Mouse (Mus musculus): ENCODE data around the gene Pgpep1l.

Pgpep1l gene

DNA sequence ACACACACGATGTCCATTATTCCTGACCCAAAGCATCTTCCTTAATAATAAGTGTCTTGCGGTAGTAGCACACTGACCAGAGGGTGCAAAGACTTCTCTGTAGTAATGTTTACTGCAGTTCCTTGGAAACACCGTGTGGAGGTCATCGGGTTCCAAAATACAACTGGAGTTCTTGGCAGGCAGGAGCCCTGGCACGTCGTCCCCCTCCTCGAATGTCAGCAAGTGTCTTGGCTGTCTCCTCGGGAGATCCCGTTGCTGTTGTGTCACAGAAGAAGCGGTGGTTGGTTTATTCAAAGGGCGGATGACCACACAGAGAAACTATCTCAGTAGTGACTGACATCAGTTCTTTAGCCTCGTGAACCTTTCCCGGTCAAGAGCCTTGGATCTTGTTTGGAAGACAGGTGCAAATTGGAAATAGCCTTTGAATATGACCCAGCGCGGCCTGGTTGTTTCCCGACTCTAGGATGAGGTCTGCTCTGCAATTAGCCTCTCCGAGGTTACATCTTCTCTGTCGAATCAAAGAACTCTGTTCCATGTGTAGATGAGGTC is 48.4 kb downstream of the Pgpep1l start:
- DNase-seq (ENCODE audit: low read depth, low spot score), result no peak

DNA sequence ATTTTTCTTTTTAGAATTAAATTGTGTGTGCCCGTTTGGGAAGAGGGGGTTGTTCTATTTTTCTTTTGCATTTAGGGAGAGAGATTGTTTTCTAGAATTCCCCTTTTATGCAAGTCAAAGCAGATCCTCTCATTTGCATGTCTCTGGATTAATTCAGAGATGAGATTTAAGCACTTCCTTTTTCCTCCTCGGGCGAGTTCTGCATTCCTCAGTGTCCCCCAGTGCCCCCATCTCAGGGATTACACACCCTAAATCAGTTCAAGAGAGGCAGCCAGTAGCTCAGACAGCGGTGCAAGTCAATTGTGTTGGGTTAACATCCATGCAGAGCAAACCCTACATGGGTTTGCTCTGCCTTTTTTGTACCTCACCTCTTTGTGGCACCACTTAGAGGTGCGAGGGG is 50.2 kb downstream of the Pgpep1l start:
- no peak for DNase-seq (ENCODE audit: low read depth, low spot score)

DNA sequence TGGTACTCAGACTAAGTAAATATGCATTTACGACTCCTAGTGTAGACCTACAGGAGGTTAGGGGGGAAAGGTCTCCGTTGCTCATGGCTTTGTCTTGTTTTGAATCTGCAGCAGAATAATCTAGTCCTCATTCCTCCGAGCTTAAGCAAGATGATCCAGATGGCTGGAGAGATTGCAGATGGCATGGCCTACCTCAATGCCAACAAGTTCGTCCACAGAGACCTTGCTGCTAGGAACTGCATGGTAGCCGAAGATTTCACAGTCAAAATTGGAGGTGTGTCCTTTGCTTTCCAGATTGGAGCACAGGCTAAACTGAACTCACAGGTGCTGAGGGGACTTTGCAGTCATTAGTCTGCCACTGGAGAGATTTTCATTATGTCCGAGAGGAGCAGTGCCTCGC is 52.1 kb downstream of the Pgpep1l start:
- DNase-seq (ENCODE audit: low read depth, low spot score), result no peak

DNA sequence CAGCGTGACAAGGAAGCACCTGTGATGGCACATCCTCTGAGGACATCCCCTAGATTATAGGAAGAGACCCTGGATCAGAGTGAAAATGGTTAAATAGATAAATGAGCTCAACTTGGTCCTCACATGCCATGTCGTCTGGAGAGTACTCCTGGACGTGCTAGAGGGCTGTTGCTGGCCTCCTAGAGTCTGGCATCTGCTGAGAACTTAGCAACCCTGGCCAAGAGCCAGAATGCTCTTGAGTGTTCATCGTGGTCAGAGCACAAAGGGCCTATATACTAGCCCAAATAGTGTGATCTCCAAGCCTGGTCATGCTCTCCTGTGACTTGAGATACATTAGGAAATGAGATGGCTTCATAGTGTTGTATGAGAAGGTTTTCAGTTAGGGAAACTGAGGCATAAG is 53.6 kb downstream of the Pgpep1l start:
- no peak for DNase-seq (ENCODE audit: low read depth, low spot score)

DNA sequence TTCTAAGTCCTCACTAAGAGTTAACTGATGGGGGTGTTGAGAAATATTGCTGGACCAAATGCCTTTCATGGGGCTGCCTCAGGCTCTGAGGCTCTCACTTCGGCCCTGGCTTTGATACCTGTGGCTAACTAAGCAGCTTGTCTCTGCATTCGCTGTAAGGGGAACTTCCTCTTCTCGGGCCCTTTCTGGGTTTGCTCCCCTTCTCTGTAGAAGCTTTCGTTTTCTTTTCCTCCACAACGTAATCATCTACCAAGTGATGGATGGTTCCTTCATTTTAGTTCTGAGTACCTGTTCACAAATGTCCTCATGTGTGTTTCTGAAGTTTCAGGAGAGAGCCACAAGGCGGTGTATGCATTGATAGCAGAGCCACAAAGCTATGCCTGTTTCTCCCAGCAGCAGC is 55.0 kb downstream of the Pgpep1l start:
- DNase-seq (ENCODE audit: low read depth, low spot score), result no peak

DNA sequence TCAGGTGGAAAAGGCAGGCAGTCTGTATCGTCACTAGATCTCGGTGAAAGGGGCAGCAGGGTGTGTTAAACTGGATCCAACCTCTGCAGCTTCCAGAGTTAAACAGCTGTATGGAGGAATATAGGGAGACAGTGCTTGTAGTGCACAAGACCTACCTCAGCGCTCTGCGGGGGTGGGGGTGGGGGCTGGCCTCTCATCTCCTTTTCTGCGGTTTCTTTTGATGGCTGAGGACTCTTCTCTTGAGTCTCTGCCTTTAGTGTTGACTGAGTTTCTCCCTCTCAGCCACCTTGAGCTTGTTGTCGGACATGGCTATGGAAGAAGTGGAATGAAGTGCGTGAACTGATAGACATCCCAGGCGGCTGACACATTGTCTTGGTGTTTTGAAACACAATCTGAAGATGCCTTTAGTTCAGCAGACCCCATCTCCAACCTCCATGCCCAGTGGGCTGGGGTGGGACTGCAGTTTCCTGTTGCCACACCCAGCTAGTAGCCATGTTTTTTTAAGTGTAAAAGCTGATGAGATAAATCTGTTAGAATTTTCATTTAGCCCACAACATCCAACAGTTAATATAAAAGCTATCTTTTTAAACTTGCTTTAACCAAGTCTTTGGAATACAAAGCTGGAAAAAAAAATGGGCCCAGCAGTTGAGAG is 58.1 kb downstream of the Pgpep1l start:
- no peak for DNase-seq (ENCODE audit: low read depth, low spot score)

DNA sequence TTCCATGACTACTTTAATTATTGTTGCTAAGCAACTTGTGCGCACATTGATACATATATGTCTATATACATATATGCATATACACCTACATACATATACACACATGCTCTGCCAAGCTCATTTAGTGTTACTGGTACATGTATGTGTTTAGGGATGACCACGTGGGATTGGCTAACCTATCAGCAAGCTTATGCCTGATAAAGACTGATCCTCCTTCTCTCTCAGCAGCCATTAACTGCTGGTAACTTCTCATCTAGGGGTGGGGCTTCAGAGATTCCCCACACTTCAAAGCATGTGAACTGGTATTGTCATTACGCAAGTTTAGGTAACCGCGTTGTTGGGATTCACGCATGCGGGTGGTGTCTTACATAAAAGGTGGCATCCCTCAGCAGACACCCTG is 64.4 kb downstream of the Pgpep1l start:
- no peak for DNase-seq (ENCODE audit: low read depth, low spot score)

DNA sequence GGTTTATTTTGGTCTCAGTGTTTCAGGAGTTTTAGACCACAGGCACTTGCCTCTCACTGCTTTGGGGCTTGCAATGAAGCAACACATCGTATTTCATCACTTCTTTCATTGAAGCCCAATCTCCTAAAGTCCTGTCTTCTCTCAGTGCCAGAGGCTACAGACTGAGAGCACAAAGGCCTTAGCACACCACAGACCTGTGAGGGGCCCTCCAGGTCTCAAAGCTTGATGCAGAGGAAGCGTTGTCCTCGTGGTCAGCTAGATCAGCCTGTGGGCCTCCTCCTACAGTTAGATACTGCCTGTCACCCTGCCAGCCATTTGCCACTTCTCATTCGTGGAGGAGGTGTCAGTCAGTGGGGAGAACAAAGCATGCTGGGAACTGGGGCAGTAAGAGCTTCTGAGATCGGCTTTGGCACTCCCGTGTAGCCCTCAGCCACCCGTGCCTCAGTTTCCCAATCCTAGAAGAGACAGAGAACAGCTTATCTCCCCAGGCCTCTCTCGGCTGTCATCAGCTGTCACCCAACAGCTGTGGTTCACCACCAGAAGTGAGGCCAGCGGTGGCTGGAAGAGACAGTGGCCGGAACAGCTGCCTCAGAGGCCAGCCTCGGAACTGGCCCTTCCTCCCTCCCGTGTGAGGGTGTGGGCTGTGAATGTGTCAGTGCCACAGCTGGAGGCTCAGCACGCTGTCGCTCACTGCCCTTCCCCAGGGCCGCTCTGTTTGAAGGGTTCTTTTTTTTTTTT is 69.9 kb downstream of the Pgpep1l start:
- DNase-seq (ENCODE audit: low read depth, low spot score), result no peak

DNA sequence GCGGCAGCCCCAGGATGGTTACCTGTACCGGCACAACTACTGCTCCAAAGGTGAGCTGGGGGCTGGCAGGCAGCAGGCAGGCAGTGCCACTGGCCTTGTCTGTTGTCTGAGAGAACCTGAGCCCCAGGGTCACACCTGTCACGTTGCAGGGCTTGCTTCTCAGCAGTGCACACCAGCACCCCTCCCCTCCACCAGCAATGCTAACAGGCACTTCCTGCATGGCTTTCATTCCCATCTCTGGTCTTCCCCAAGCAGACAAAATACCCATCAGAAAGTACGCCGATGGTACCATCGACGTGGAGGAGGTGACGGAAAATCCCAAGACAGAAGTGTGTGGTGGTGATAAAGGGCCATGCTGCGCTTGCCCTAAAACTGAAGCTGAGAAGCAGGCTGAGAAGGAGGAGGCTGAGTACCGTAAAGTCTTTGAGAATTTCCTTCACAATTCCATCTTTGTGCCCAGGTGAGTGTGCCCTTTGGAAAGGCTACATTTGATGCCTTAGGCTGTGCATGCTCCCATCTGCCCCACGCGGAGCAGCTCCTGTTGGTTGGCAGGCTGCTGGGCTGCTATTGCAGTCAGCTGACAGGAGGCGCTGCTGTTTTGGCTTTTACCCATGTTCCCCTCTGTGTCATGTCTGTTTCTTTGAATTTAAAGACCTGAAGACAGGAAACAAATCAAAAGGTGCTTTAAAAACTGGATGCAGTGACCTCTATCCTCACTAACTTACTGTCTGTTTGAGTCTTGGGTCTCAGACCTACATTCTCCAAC is 74.2 kb downstream of the Pgpep1l start:
- no peak for DNase-seq (ENCODE audit: low read depth, low spot score)

DNA sequence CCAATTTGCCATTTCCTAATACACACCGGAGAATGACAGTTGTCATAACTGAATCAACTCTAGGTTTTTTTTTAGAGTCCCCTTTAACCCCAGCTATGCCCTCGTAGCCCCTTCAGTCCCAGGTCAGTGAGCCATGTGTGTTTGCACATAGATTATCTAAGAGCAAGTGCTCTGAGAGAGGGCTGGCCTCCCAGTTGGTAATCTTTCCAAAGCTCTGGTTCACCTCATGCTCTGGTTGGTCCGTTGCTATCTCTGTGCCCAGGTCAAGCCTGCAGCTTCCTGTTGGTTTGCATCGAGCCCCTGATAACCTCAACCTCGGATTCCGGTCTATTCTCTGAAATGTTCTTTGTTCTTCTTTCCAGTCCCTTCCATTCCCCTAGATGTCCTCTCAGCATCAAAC is 74.8 kb downstream of the Pgpep1l start:
- DNase-seq (ENCODE audit: low read depth, low spot score), result no peak
